In genomic region chr6:145998314-145999007, GRCm38 (mm10) we compare ENCODE assay signal across 8 mouse cellular contexts.
DNase-seq lines count a peak whose midpoint lies in the region; ATAC-seq lines count a peak whose summit lies in the region.
"Had no signal": no experiment of that assay in that cellular context is flagged by ENCODE, and none has a peak within 500 bp of the region (broad histone marks: within the 10 kb centered on the region; RNA-seq: fewer than 3 reads in every experiment).

No protein-coding gene starts in this region.

- 0 out of 2 replicates have a peak, but pooled peaks have one; percentile 47 for ATAC-seq in limb, embryonic 12.5 days (ENCODE audit: insufficient number of reproducible peaks, insufficient read depth, low FRiP score, low TSS enrichment, low read depth)
- ATAC-seq in neural tube, embryonic 13.5 days (ENCODE audit: low read depth), result 0 out of 2 replicates have a peak, but pooled peaks have one; percentile 23

- H3K27ac ChIP-seq in limb, embryonic 12.5 days, result peak overlapping the region; percentile 35; the same call in 1 of the 2 replicates
- H3K27ac ChIP-seq in neural tube, embryonic 13.5 days (replicated peaks), result peak overlapping the region; percentile 52

- DNase-seq in adrenal gland, postnatal 36 days, result peak; percentile 70 to 72
- peak; percentile 47 for DNase-seq in embryo, embryonic 10.5 days (ENCODE audit: low spot score)
- peak; percentile 77 to 85 for DNase-seq in heart, adult 18-20 months
- peak; percentile 9 for DNase-seq in kidney, adult 18-20 months
- no peak for DNase-seq in spleen, postnatal 36 days (ENCODE audit: low spot score in 2 of 2)

- no peak overlapping the region for H3K9ac ChIP-seq in limb, embryonic 12.5 days (replicated peaks)
- H3K9ac ChIP-seq in neural tube, embryonic 13.5 days, result no peak overlapping the region

- no peak overlapping the region; the same call in 1 of the 2 replicates for H3K4me2 ChIP-seq in limb, embryonic 12.5 days
- no peak overlapping the region for H3K4me2 ChIP-seq in neural tube, embryonic 13.5 days

- no peaks in the 10 kb centered on the region for H3K9me3 ChIP-seq in limb, embryonic 12.5 days
- H3K9me3 ChIP-seq in neural tube, embryonic 13.5 days, result no peaks in the 10 kb centered on the region

- peaks cover 13% of the 10 kb centered on the region for H3K4me1 ChIP-seq in limb, embryonic 12.5 days (replicated peaks)
- H3K4me1 ChIP-seq in neural tube, embryonic 13.5 days (replicated peaks), result peaks cover 9% of the 10 kb centered on the region

- WGBS in limb, embryonic 12.5 days, result 11% methylated on average over 13 of the region's 13 CpGs
- WGBS in neural tube, embryonic 13.5 days, result 32% methylated on average over 13 of the region's 13 CpGs

- H3K36me3 ChIP-seq in limb, embryonic 12.5 days, result no peaks in the 10 kb centered on the region
- H3K36me3 ChIP-seq in neural tube, embryonic 13.5 days, result no peaks in the 10 kb centered on the region

- no peaks in the 10 kb centered on the region for H3K27me3 ChIP-seq in limb, embryonic 12.5 days
- no peaks in the 10 kb centered on the region for H3K27me3 ChIP-seq in neural tube, embryonic 13.5 days

- no peak overlapping the region for H3K4me3 ChIP-seq in limb, embryonic 12.5 days (replicated peaks)
- no peak overlapping the region for H3K4me3 ChIP-seq in neural tube, embryonic 13.5 days
- H3K4me3 ChIP-seq: erythroblast, embryonic 14.5 days had no signal

Comparison
In these comparisons a context has a peak if more than half of its experiments do, and no peak if none do; other contexts are left out.
1. DNase-seq: peak in adrenal gland, postnatal 36 days (2 of 2), embryo, embryonic 10.5 days (single experiment), heart, adult 18-20 months (2 of 2) and kidney, adult 18-20 months (single experiment); none in spleen, postnatal 36 days (0 of 2).